Mouse (Mus musculus) CD4-positive helper T cell, adult 2 months (primary cell): Measurements from ENCODE around the gene Il20ra.
A peak's percentile ranks its signal among the peaks of the same experiment; 100 is the strongest.
"Not testable (repeated sequence)": the region's sequence is repeated elsewhere in the genome, so short reads cannot be mapped to it uniquely, and the experiment has no call there.

Experiments used
- DNase-seq: peaks from one replicate; pipeline ENCODE4 v3.0.0-alpha.2; 2012; ENCODE audit warnings: low read depth, missing footprints, low spot score

The Il20ra gene

GRCm38 (mm10) chr10:19712421-19712836 lies at the start of gene Il20ra:
Gene Il20ra, plus strand, starts transcription at chr10:19712570.
- DNase-seq, result peak; percentile 54

- no peak for DNase-seq
These were observed 43.4 kb upstream of the Il20ra start for GRCm38 (mm10) chr10:19668973-19669372.

GRCm38 (mm10) chr10:19672015-19672414 lies 40.4 kb upstream of the Il20ra start:
- no peak for DNase-seq

- DNase-seq, result peak; percentile 21
These were observed 39.2 kb upstream of the Il20ra start for GRCm38 (mm10) chr10:19673146-19673545.

GRCm38 (mm10) chr10:19687686-19688085 lies 24.7 kb upstream of the Il20ra start:
- DNase-seq, result no peak

GRCm38 (mm10) chr10:19691287-19691686 lies 21.1 kb upstream of the Il20ra start:
- no peak for DNase-seq

GRCm38 (mm10) chr10:19691771-19692170 lies 20.6 kb upstream of the Il20ra start:
- peak; percentile 73 for DNase-seq

GRCm38 (mm10) chr10:19692332-19692731 lies 20.0 kb upstream of the Il20ra start:
- no peak for DNase-seq

- DNase-seq, result peak; percentile 83
These were observed 19.4 kb upstream of the Il20ra start for GRCm38 (mm10) chr10:19692988-19693387.

GRCm38 (mm10) chr10:19693629-19694028 lies 18.7 kb upstream of the Il20ra start:
- DNase-seq, result no peak

GRCm38 (mm10) chr10:19699331-19699730 lies 13.0 kb upstream of the Il20ra start:
- no peak for DNase-seq

- DNase-seq, result no peak
These were observed 7.9 kb upstream of the Il20ra start for GRCm38 (mm10) chr10:19704445-19704844.

GRCm38 (mm10) chr10:19707768-19708167 lies 4.6 kb upstream of the Il20ra start:
- no peak for DNase-seq

- peak; percentile 58 for DNase-seq
These were observed 3.9 kb upstream of the Il20ra start for GRCm38 (mm10) chr10:19708277-19709070.

- DNase-seq, result no peak
These were observed 1.4 kb upstream of the Il20ra start for GRCm38 (mm10) chr10:19711020-19711419.

- DNase-seq, result no peak
These were observed 709 bp upstream of the Il20ra start for GRCm38 (mm10) chr10:19711551-19712171.

- peak; percentile 69 for DNase-seq
These were observed 6.3 kb downstream of the Il20ra start for GRCm38 (mm10) chr10:19718627-19719026.

- no peak for DNase-seq
These were observed 9.9 kb downstream of the Il20ra start for GRCm38 (mm10) chr10:19722320-19722719.

- DNase-seq, result no peak
These were observed 11.9 kb downstream of the Il20ra start for GRCm38 (mm10) chr10:19724158-19724832.

GRCm38 (mm10) chr10:19738442-19738841 lies 26.1 kb downstream of the Il20ra start:
- DNase-seq, result not testable (repeated sequence)

- DNase-seq, result no peak
These were observed 33.3 kb downstream of the Il20ra start for GRCm38 (mm10) chr10:19745662-19746061.

- DNase-seq, result no peak
These were observed 33.8 kb downstream of the Il20ra start for GRCm38 (mm10) chr10:19746156-19746555.
